Mouse (Mus musculus): ENCODE data around the gene Arglu1. TPM values are rescaled to one million over a fixed set of nuclear protein-coding genes. Genes with fewer than 3 reads are reported as not detected.

Gene Arglu1
- polyA plus RNA-seq, 1 experiment from 2014 or later = 87.2 TPM

DNA sequence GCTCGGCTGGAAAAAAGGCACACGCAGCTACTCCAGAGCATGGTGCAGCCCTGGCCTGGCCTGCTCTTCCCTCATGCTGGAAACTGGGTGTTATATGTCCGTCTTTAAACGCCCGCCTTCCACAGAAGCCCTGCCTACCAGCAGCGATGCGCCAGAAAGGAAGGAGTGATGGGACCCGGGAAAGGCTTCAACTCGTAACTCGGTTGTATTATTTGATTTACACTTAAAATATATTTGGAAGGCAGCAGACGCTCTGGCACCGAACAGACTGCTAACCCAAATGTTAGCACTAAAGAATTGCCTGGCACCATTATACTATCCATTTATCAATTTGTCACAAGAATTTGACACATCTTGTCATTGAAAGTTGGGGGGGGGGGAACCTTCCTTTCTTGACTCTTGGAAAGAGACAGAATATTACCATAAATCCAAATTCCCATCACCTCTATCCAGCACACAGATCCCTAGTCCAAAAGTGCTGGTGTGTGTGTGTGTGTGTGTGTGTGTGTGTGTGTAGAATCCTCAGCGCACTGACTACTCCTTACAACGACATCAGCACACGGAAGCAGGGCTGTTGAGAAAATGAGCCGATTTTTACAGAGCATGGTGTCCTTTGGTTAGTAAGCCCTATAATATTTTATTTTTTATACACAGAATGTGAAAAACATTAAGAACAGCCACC lies 68.9 kb downstream of the Arglu1 start:
- WGBS = 87% methylated on average over 16 of the region's 16 CpGs

GRCm38 (mm10) chr8:8620536-8620935 lies 69.8 kb downstream of the Arglu1 start:
- ATAC-seq (replicated peaks; ENCODE audit: low FRiP score) (no peak), DNase-seq (ENCODE audit: low spot score) (no peak)
- no peak overlapping the region for H3K4me2 ChIP-seq
- 89% methylated on average over 21 of the region's 21 CpGs for WGBS
- H3K9me3 ChIP-seq (ENCODE audit: control insufficient read depth, low read length) = no peaks in the 10 kb centered on the region
- H3K4me3 ChIP-seq (ENCODE audit: low read depth, low read length) = no peak overlapping the region
- H3K4me1 ChIP-seq (replicated peaks; ENCODE audit: control insufficient read depth, insufficient read depth, low read length) = no peaks in the 10 kb centered on the region
- no peak overlapping the region for H3K27ac ChIP-seq (ENCODE audit: low read depth, low read length)
- no peaks in the 10 kb centered on the region for H3K36me3 ChIP-seq (ENCODE audit: control insufficient read depth, insufficient read depth, low read length)
- H3K27me3 ChIP-seq (replicated peaks; ENCODE audit: control insufficient read depth, insufficient read depth, low read length) = no peaks in the 10 kb centered on the region
- no peak overlapping the region for H3K9ac ChIP-seq (ENCODE audit: low read depth, low read length)

More for the DNA sequence above, 68.9 kb downstream of the Arglu1 start:
- ATAC-seq (replicated peaks; ENCODE audit: low FRiP score) (no peak), DNase-seq (ENCODE audit: low spot score) (no peak)
- no peak overlapping the region for H3K4me2 ChIP-seq
- no peaks in the 10 kb centered on the region for H3K36me3 ChIP-seq (ENCODE audit: control insufficient read depth, insufficient read depth, low read length)
- no peak overlapping the region for H3K4me3 ChIP-seq (ENCODE audit: low read depth, low read length)
- H3K4me1 ChIP-seq (replicated peaks; ENCODE audit: control insufficient read depth, insufficient read depth, low read length) = no peaks in the 10 kb centered on the region
- no peak overlapping the region for H3K9ac ChIP-seq (ENCODE audit: low read depth, low read length)
- H3K27me3 ChIP-seq (replicated peaks; ENCODE audit: control insufficient read depth, insufficient read depth, low read length) = no peaks in the 10 kb centered on the region
- no peaks in the 10 kb centered on the region for H3K9me3 ChIP-seq (ENCODE audit: control insufficient read depth, low read length)
- no peak overlapping the region for H3K27ac ChIP-seq (ENCODE audit: low read depth, low read length)

GRCm38 (mm10) chr8:8619221-8620194 lies 70.8 kb downstream of the Arglu1 start:
- H3K4me3 ChIP-seq (ENCODE audit: low read depth, low read length) = no peak overlapping the region
- H3K27ac ChIP-seq (ENCODE audit: low read depth, low read length) = no peak overlapping the region
- H3K9me3 ChIP-seq (ENCODE audit: control insufficient read depth, low read length) = no peaks in the 10 kb centered on the region
- ATAC-seq (replicated peaks; ENCODE audit: low FRiP score) (no peak), DNase-seq (ENCODE audit: low spot score) (no peak)
- no peaks in the 10 kb centered on the region for H3K27me3 ChIP-seq (replicated peaks; ENCODE audit: control insufficient read depth, insufficient read depth, low read length)
- H3K4me2 ChIP-seq = no peak overlapping the region
- H3K4me1 ChIP-seq (replicated peaks; ENCODE audit: control insufficient read depth, insufficient read depth, low read length) = no peaks in the 10 kb centered on the region
- no peak overlapping the region for H3K9ac ChIP-seq (ENCODE audit: low read depth, low read length)
- 69% methylated on average over 19 of the region's 19 CpGs for WGBS
- no peaks in the 10 kb centered on the region for H3K36me3 ChIP-seq (ENCODE audit: control insufficient read depth, insufficient read depth, low read length)

Small RNA genes lying within 50 kb of the gene (microRNA-seq; reads per million reads assigned to microRNA genes)
- gene Mir7654 (ENCODE audit: borderline number of aligned reads) = 13.4 reads per million, percentile 26 among the genes with 10 or more reads in this experiment

Other genes with a start within 250 kb of the Arglu1 start
- 7.6 and 8.0 TPM in 2 replicates for gene Efnb2, start 29.3 kb downstream of the Arglu1 start, polyA plus RNA-seq (2014; fragmentation: Nextera tagmentation; extraction: Ambion mirVana)

All from liver, embryonic 11.5 days (tissue).